Mouse (Mus musculus) layer of hippocampus, adult 9-11 months (tissue): Measurements from ENCODE around the gene Atoh8.

Source experiments
- DNase-seq: peaks from one replicate; pipeline ENCODE4 v3.0.0; 2022

The Atoh8 gene

GRCm38 (mm10) chr6:72253911-72254587 is 18.7 kb upstream of the Atoh8 start:
- DNase-seq, result no peak

DNA sequence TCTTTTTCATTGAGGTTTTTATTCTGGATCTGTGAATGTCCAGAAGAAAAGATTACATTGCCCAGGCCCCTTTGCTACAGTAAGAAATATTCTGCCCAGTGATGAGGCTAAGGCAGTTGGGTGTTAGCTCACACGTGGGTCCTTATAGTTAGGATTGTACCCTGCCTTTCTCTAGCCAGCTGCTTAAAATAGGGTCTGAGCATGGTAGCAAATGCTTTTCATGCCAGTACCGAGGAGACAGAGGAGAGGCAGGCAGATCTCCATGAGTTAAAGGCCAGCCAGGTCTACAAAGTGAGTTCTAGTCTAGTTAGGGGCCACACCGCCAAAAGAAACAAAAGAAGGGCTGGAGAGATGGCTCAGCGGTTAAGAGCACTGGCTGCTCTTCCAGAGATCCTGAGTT is 17.8 kb upstream of the Atoh8 start:
- DNase-seq, result no peak

DNA sequence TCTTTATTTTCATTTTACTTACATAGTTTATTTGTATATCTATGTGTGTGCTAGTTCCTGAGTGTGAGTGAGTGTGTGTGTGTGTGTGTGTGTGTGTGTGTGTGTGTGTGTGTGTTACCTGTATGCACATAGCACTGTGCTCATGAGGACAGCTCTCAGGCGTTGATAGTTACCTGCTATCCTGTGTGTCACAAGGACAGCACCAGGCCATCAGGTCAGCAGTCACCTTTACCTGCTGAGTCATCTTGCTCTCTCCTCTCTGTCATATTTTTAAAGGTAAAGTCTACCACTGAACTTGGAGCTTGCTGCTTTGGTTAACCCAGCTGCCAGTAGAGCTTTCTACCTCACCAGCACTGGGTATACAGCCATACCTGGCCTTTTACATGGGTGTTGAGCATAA is 17.1 kb upstream of the Atoh8 start:
- DNase-seq, result no peak

- no peak for DNase-seq
These were observed 14.6 kb upstream of the Atoh8 start for GRCm38 (mm10) chr6:72249981-72250380.

GRCm38 (mm10) chr6:72248150-72248914 is 13.0 kb upstream of the Atoh8 start:
- DNase-seq, result no peak

GRCm38 (mm10) chr6:72246303-72246702 is 10.9 kb upstream of the Atoh8 start:
- DNase-seq, result no peak

DNA sequence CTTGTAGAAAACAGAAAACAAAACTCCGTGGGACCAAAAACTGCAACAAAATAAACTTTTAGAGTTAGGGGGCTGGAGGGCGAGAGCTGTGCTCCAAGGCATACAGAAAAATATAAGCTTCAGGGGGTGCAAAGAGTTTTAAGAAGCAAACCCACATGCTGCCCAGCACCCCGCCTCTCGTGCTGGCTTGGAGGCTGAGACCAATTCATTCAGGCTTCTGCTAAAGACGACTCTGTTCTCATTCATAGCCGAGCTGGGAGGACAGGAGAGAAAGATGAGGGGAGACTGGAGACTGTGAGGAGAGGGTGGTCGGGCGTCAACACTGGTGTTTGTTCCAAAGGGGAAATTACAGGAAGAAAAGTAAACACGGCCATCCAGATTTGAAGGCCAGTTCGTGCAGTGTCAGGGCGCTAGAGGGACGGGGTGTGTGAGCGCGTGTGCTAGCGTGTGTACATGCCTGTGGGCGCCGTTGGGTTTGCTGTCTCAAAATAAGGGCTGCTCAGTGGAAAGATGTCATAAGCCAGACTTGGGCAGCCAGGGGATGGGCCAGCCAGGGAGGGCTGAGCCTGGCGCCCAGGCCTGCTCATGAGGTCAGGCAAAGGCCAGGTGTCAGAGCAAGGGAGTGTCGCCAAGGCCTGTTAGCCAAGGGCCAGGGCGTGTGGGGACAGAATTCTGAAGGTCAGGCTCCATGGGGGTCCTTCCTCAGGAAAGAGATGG is 9.3 kb upstream of the Atoh8 start:
- no peak for DNase-seq

DNA sequence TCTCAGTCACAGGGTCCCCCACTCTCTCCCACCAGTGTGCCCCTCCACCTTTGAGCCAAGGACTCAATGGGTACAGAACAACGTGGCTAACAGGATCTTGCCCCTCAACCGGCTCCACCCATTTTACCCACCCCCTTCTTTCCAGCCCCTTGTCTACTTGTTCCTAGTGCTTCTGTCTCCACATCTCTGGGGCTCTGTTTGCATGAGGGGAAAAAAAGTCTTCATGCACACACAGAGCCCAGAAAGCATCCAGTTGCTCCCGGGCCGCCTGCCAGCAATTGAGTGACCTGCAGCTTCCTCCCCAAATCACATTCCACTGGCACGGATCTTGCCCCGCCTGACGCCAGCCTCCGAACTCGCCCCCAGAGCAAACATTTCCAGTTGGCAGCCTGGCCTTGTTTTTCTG is 8.8 kb upstream of the Atoh8 start:
- DNase-seq, result peak; percentile 74

GRCm38 (mm10) chr6:72242532-72243320 is 7.3 kb upstream of the Atoh8 start:
- no peak for DNase-seq

- DNase-seq, result no peak
These were observed 6.4 kb upstream of the Atoh8 start for GRCm38 (mm10) chr6:72241843-72242154.

GRCm38 (mm10) chr6:72241133-72241842 is 5.9 kb upstream of the Atoh8 start:
- no peak for DNase-seq

DNA sequence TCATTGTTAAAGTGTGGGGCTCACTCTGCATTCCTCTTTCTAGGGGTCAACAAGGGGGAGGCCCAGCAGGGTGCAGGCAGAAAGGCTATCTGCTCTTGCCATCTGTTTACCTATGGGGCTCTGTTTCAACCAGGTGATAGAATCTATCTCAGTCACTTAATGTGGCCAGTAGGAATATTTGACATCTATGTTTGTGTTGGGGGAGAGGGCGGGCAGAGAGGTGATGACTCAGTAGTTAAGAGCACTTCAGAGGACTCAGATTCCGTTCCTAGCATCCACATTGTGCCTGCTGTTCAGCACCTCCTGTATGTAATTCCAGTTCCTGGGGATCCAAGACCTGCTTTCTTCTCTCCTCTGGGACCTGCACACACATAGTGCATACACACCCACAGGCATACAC is 4.7 kb upstream of the Atoh8 start:
- no peak for DNase-seq

DNA sequence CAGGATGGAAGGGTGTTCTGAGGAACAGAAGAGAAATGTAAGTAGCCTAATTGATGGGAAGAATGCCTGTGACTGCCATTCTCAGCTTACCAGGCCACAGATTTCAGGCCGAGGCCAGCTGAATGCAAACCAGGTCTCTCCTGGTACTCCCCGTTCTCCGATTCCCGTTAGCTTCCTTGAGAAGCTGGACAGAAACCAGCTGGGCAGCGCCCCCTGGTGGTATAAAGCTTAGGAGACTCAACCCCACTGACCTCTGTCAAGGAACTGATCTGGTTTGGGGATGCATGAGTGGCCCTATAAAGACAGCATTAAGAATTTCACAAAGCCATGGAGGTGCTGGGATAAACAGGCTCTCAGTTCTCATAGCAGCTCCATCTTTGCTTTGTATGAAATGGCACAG is 1.7 kb upstream of the Atoh8 start:
- peak; percentile 63 for DNase-seq

GRCm38 (mm10) chr6:72235807-72236407 is 530 bp upstream of the Atoh8 start:
- no peak for DNase-seq

DNA sequence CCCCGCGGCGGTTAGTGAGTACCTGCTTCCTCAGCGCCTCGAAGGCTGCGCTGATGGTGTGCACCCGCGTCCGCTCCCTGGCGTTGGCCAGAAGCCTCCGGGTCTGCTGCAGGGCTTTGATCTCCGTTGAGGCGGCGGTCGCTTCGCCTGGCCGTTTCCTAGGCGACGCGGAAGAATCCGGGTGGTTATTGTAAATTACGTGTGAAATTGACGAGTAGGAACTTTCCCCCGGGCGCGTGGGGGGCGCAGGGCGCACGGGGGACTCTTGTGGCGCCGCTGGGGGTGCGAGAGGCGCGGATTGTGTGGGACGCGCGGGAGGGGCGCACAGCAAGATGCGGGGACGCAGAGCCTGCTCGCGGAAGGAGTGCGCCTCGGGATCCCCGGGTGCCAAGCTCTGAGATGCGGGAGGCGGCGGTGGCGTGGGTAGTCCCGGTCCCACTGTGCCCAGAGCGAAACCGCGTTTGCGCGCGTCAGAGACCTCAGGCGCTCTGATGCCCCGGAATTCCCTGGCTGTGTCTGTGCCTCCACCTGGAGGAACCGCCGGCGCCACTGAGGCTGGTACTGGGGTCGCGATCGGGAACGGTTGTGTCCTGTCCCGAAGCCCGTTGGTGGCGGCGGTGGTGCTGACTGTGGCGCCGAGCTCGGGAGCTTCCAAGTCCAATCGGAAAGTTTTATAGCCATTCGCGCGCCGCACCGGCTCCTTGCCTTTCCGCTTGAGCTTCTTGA is 842 bp downstream of the Atoh8 start:
- no peak for DNase-seq

DNA sequence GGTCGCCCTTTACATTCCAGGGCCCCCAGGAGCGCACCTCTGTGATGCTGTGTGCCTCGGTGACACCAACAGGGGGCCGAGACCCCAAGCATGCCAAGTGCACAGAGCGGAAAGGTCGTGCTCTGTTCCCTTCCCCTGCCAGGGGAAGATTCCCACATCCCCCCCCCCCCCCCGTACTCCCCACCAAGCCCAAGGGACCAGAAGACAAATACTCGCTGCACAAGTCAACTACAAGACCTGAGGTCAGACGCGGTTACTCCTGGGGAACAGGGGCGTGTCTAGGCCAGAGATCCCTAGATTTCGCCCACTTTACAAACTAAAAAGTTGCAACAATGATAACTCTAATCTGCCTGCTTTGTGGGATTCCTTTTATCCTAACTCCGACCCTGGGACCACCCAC is 1.4 kb downstream of the Atoh8 start:
- DNase-seq, result no peak

DNA sequence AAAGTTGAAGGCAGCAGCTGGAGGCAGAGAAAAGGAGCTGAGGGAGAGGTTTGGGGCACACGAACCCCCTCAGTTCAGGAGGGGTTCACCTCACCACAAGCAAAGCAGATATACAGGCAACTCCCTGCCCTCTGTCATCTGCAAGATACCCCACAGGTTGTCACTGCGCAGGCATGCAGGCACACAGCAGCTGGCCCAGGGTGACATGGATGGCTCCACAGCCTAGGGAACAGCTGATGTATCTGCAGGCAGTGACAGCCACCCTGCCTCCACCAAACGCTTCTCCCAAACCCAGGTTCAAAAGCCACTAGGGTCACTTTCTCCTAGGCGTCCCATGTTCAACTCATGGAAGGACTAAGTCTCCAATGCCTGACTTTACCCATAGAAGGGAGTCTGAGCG is 2.5 kb downstream of the Atoh8 start:
- no peak for DNase-seq

GRCm38 (mm10) chr6:72232411-72232810 is 3.0 kb downstream of the Atoh8 start:
- no peak for DNase-seq

DNA sequence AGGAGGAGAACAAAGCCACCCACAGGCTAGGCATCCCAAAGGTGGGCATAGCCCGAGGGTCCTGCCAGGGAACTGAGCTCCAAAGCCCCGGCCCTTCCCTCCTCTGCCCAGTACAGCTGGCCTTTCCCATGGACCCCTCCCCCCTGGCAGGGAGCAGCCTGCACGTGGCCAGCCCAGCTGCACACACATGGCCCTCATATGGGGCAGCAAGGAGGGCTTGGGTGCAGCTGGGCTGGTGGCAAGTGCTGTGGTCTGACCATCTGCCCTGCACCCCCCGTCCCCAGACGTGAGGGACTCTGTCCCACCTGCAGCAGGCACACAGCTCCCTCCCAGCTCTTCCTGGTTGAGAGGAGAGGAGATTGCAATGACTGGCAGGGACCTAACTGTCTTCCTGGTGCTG is 4.5 kb downstream of the Atoh8 start:
- DNase-seq, result no peak

GRCm38 (mm10) chr6:72227665-72228265 is 7.6 kb downstream of the Atoh8 start:
- DNase-seq, result no peak

DNA sequence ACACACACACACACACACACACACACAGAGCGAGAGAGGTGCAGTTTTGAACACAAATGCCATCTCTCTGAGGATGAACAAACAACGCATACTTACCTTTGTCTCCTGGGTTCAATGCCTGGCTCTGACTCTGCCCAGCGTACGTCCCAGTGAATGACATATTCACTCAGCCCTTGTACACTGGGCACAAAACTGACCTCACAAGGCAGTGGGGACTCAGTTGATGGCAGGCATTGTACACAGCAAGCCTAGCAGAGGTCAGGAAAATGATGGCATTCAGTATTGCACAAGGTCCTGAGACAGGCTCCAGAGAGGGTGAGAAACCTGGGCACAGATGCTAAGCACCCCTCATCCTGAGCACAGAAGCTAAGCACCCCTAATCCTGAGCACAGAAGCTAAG is 8.4 kb downstream of the Atoh8 start:
- DNase-seq, result no peak
